Mouse (Mus musculus): ENCODE measurements around the gene Il13.

DNA sequence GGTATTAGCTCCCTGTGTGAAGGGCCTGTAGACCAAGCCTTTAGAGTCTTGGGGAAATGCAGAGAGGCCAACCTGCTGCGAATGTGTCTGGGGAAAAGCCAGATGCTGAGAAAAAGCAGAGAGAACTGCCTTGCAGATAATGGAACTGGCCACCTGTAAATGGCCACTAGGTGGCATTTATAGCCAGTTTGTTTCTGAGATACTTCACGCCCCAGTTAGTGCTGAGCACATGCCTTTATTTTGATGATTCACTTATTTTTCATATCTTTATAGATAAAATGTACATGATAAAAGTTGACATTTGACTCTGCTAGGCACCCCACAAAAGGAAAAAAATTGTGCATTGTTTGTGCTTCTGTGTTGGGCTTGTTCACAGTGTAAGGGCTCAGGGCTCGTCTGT is 49.7 kb downstream of the Il13 start:
- TF ChIP-seq POLR2A (IDR thresholded peaks at IDR 0.05; ENCODE audit: insufficient read depth, low read depth, low read length) = no peak
- no peak for TF ChIP-seq EP300 (IDR thresholded peaks at IDR 0.05; ENCODE audit: insufficient read depth, low read depth, low read length)
